Mouse (Mus musculus) neural tube, embryonic 12.5 days (tissue): ENCODE results near the gene Kcnn1. TPM values are rescaled to one million over a fixed set of nuclear protein-coding genes. Genes with fewer than 3 reads are reported as not detected.
"Not testable (repeated sequence)": the region's sequence is repeated elsewhere in the genome, so short reads cannot be mapped to it uniquely, and the experiment has no call there.

ENCODE experiments used
- ATAC-seq: fragments of 200-750 bp; cut with Nextera tagmentation; 2 replicates; pipeline ENCODE4 v1.8.0; 2017; ENCODE audit warnings: low read depth, mild to moderate bottlenecking, moderate TSS enrichment, moderate library complexity; ENCODE audit not compliant: low FRiP score
- H3K27ac ChIP-seq: fragments of 300-500 bp; sonication (generic); 2 replicates; pipeline ENCODE4 v1.5.1; 2016
- H3K27me3 ChIP-seq: fragments of 300-500 bp; sonication (generic); replicated peaks from 2 replicates; pipeline ENCODE4 v1.6.1; 2016; ENCODE audit warnings: mild to moderate bottlenecking
- H3K36me3 ChIP-seq: fragments of 300-500 bp; sonication (generic); 2 replicates; pipeline ENCODE4 v1.6.1; 2016; ENCODE audit warnings: mild to moderate bottlenecking
- H3K4me1 ChIP-seq: fragments of 300-500 bp; sonication (generic); 2 replicates; pipeline ENCODE4 v1.6.1; 2016
- H3K4me2 ChIP-seq: fragments of 300-500 bp; sonication (generic); replicated peaks from 2 replicates; pipeline ENCODE4 v1.6.1; 2016; ENCODE audit warnings: mild to moderate bottlenecking
- H3K4me3 ChIP-seq: fragments of 300-500 bp; sonication (generic); 2 replicates; pipeline ENCODE4 v1.5.1; 2016
- H3K9ac ChIP-seq: fragments of 300-500 bp; sonication (generic); 2 replicates; pipeline ENCODE4 v1.6.1; 2016; ENCODE audit warnings: mild to moderate bottlenecking
- H3K9me3 ChIP-seq: fragments of 300-500 bp; sonication (generic); 2 replicates; pipeline ENCODE4 v1.6.1; 2016; ENCODE audit warnings: mild to moderate bottlenecking
- WGBS: fragments of 180-500 bp; shearing (Covaris S2); methylation state at CpG from one replicate; pipeline ENCODE4 v1.1.7; 2016; 5-methylcytosine and 5-hydroxymethylcytosine counted together
- polyA plus RNA-seq: library from polyadenylated mRNA; unstranded; fragments of >200 nt; fragmentation: Nextera tagmentation; extraction: Ambion mirVana; gene quantifications from 2 replicates; pipeline ENCODE4 v1.2.1, GENCODE M21; 2016

Gene Kcnn1
- polyA plus RNA-seq, 1 experiment from 2014 or later: 24.8 TPM

DNA sequence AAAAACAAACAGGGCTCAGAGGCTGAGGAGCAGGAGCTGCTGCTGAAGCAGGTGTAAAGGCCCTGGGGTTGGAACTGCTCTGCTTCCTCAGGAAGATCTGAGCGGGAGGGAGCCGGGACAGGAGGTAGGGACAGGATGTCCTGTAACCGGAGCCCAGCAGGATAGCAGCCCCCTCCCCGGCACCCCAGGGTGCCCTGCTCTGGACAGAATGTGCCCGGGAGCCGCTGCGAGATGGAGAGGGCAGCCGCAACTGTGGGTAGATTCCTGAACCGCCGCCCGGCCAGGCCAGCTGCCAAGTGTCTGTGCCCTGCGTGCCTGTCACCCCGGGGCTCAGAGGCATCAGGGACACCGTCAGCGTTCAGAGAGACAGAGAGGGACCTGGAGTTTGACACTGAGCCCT is 29.5 kb downstream of the Kcnn1 start:
- Histone ChIP-seq H3K4me3 (no peak overlapping the region), H3K9ac (peak overlapping the region; percentile 22; the same call in 1 of the 2 replicates), H3K9me3 (no peaks in the 10 kb centered on the region), H3K4me2 (no peak overlapping the region), H3K27ac (no peak overlapping the region), H3K27me3 (no peaks in the 10 kb centered on the region), H3K4me1 (peaks cover 7% of the 10 kb centered on the region), H3K36me3 (peaks cover 13% of the 10 kb centered on the region; the same call in 1 of the 2 replicates)
- no peak for ATAC-seq
- WGBS: 51% methylated on average over 15 of the region's 15 CpGs

DNA sequence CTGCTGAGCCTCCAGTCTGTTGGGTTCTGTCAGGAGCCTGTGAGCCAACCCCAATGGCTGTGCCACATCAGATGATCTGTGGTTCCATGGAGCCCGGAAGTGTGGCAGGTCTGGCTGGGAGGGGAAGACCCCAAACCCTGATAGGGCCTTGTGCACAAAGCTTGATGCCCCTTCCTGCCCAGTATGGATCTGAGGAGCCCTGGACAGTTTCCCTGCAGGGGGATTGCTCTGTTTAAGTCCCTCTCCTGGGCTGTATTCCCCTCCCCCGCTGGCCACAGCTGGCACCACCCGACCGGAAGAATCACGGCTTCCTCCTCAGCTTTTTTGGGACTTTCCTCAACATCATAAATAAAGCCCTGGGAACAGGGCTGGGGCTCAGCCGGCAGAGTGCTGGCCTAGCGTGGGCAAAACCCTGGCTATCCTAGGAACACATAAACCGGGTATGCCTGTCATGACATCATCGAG is 30.0 kb downstream of the Kcnn1 start:
- H3K36me3 ChIP-seq: peaks cover 13% of the 10 kb centered on the region; the same call in 1 of the 2 replicates
- no peak overlapping the region for H3K27ac ChIP-seq
- no peaks in the 10 kb centered on the region for H3K9me3 ChIP-seq
- no peaks in the 10 kb centered on the region for H3K27me3 ChIP-seq
- H3K4me1 ChIP-seq: peaks cover 4% of the 10 kb centered on the region; the same call in 1 of the 2 replicates
- no peak overlapping the region for H3K4me2 ChIP-seq
- ATAC-seq: no peak
- H3K9ac ChIP-seq: no peak overlapping the region
- H3K4me3 ChIP-seq: no peak overlapping the region
- 39% methylated on average over 9 of the region's 9 CpGs for WGBS

DNA sequence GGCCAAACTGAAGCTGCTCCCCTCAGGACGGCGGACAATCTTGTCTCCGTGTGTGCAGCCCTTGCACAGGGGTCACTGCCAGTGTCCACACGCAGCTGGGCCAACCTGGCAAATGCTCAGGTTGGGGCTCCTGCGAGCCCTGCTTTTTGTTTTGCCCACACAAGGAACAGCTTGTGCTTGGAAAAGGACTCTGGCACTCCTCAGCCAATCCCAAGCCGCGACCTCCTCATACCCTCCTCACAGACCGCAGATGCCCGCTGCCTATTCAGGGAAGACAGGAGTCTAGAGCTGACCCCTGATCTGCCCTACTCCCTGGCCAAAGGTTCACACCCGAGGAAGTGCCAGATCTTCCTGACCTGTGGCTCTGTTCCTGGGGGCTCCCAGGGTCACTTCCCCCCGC is 30.7 kb downstream of the Kcnn1 start:
- WGBS: 75% methylated on average over 11 of the region's 11 CpGs
- no peaks in the 10 kb centered on the region for H3K27me3 ChIP-seq
- peaks cover 4% of the 10 kb centered on the region; the same call in 1 of the 2 replicates for H3K4me1 ChIP-seq
- no peak overlapping the region for H3K27ac ChIP-seq
- no peak overlapping the region for H3K4me3 ChIP-seq
- peaks cover 13% of the 10 kb centered on the region; the same call in 1 of the 2 replicates for H3K36me3 ChIP-seq
- no peaks in the 10 kb centered on the region for H3K9me3 ChIP-seq
- no peak overlapping the region for H3K9ac ChIP-seq
- ATAC-seq: no peak
- H3K4me2 ChIP-seq: no peak overlapping the region

DNA sequence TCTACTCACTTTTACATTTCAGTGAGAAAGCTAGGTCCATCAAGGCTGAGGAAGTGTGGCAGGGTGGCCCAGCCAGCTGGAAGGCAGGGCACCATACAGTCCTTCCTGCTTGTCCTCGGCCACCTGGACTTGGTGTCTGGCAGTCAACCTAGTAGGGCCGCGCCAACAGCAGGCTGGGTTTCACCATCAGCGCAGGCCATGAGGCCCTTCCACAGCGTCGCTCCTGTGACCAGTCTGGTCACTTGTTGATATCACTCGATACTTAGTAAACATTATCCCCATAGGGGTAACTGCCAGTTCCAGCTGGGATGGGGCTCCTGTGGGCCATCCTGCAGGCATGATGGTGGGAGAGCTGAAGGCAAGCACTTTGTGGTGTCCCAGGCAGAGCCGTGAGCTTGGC is 31.5 kb downstream of the Kcnn1 start:
- peaks cover 4% of the 10 kb centered on the region; the same call in 1 of the 2 replicates for H3K4me1 ChIP-seq
- ATAC-seq: no peak
- H3K36me3 ChIP-seq: peaks cover 13% of the 10 kb centered on the region; the same call in 1 of the 2 replicates
- H3K27ac ChIP-seq: no peak overlapping the region
- WGBS: 87% methylated on average over 8 of the region's 8 CpGs
- no peak overlapping the region for H3K4me3 ChIP-seq
- H3K9me3 ChIP-seq: 0 out of 2 replicates have a peak, but pooled peaks cover 3% of the 10 kb centered on the region
- no peaks in the 10 kb centered on the region for H3K27me3 ChIP-seq
- H3K9ac ChIP-seq: no peak overlapping the region
- no peak overlapping the region for H3K4me2 ChIP-seq

DNA sequence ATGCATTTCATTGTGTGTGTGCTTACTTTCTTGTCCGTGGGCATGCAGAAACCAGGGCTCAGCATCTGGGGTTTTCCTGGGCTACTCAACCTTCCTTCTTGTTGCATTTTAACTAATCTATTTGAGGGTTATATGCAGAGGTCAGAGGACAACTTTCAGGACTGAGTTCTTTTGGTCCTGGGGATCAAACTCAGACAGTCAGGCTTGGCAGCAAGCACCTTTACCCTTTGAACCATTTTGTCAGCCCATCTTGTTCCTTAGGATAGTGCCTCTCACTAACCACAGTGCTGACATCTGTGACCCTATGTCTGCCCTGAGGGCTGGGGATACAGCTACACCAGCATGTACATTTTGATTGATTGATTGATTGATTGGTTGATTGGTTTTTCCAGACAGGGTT is 35.3 kb downstream of the Kcnn1 start:
- H3K27ac ChIP-seq: no peak overlapping the region
- ATAC-seq: no peak
- 93% methylated on average over 1 of the region's 1 CpGs for WGBS

DNA sequence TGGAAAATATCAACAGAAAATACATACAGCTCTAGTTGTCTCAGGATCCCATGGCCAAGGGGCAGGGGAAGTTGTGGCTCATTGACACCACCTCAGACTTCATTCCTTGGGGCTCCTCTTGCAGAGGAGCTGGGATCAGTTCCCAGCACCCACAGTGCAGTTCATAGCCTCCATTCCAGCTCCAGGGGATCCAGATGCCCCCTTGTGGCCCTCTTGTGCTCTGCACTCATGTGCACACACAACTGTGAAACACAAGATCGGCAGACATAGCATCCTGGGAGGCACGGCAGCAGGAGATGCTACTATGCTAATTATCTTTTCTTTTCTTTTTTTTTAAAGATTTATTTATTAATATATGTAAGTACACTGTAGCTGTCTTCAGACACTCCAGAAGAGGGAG is 36.0 kb downstream of the Kcnn1 start:
- Histone ChIP-seq H3K27ac (no peak overlapping the region), H3K27me3 (0 out of 2 replicates have a peak, but pooled peaks cover 6% of the 10 kb centered on the region), H3K4me3 (no peak overlapping the region), H3K9me3 (0 out of 2 replicates have a peak, but pooled peaks cover 3% of the 10 kb centered on the region), H3K4me2 (no peak overlapping the region), H3K4me1 (no peaks in the 10 kb centered on the region), H3K9ac (no peak overlapping the region), H3K36me3 (no peaks in the 10 kb centered on the region)
- ATAC-seq: no peak
- 93% methylated on average over 2 of the region's 2 CpGs for WGBS

More for the DNA sequence above, 35.3 kb downstream of the Kcnn1 start:
- no peak overlapping the region for H3K4me3 ChIP-seq
- H3K27me3 ChIP-seq: 0 out of 2 replicates have a peak, but pooled peaks cover 6% of the 10 kb centered on the region
- H3K9ac ChIP-seq: no peak overlapping the region
- no peaks in the 10 kb centered on the region for H3K36me3 ChIP-seq
- H3K4me2 ChIP-seq: no peak overlapping the region
- H3K4me1 ChIP-seq: peaks cover under 1% of the 10 kb centered on the region; the same call in 1 of the 2 replicates
- H3K9me3 ChIP-seq: 0 out of 2 replicates have a peak, but pooled peaks cover 3% of the 10 kb centered on the region

DNA sequence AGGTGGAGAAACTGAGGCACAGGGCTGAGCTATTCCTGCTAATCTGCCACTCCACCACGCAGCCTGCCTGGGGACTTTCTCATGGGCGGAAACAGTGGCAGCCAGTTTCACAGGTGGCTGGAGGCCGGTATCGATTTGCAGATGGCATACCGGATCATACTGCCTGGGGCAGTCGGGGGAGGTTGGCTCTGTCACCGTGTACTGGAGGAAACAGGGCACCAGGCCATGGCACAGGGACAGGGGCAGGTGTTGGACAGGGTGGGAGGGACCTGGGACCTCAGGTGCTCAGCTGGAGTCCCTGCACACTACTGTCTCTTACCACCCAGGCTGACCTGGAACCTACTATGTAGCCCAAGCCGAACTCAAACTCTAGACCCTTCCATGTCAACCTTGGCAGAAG is 37.2 kb downstream of the Kcnn1 start:
- ATAC-seq: no peak
- H3K4me2 ChIP-seq: no peak overlapping the region
- WGBS: 87% methylated on average over 8 of the region's 8 CpGs

DNA sequence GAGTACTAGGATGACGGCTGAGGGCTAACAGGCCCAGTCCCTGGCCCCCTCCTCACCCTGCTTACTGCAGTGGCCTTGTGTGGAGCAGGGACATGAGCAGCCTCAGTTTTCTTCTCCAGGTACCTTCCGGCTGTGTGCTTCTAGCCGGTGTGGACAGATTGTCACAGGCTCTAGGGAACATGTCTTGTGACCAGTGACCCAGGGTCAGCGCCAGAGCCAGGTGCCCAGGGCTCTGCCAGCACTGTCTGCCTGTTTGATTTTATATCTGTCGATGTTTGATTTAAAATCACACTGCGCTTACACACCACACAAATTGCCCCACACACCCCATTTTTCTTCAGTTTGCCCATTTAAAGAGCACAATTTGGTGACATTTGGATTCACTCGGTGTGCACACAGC is 39.3 kb downstream of the Kcnn1 start:
- no peak overlapping the region for H3K4me2 ChIP-seq
- peaks cover 17% of the 10 kb centered on the region; the same call in 1 of the 2 replicates for H3K27me3 ChIP-seq
- H3K4me3 ChIP-seq: no peak overlapping the region
- no peak overlapping the region for H3K27ac ChIP-seq
- WGBS: 85% methylated on average over 7 of the region's 7 CpGs
- H3K36me3 ChIP-seq: no peaks in the 10 kb centered on the region
- ATAC-seq: no peak
- H3K4me1 ChIP-seq: no peaks in the 10 kb centered on the region
- no peak overlapping the region for H3K9ac ChIP-seq
- H3K9me3 ChIP-seq: 0 out of 2 replicates have a peak, but pooled peaks cover 10% of the 10 kb centered on the region

More for the DNA sequence above, 37.2 kb downstream of the Kcnn1 start:
- Histone ChIP-seq H3K9ac (no peak overlapping the region), H3K4me3 (no peak overlapping the region), H3K36me3 (no peaks in the 10 kb centered on the region), H3K27me3 (peaks cover 11% of the 10 kb centered on the region; the same call in 1 of the 2 replicates), H3K9me3 (0 out of 2 replicates have a peak, but pooled peaks cover 3% of the 10 kb centered on the region), H3K4me1 (no peaks in the 10 kb centered on the region), H3K27ac (no peak overlapping the region)

DNA sequence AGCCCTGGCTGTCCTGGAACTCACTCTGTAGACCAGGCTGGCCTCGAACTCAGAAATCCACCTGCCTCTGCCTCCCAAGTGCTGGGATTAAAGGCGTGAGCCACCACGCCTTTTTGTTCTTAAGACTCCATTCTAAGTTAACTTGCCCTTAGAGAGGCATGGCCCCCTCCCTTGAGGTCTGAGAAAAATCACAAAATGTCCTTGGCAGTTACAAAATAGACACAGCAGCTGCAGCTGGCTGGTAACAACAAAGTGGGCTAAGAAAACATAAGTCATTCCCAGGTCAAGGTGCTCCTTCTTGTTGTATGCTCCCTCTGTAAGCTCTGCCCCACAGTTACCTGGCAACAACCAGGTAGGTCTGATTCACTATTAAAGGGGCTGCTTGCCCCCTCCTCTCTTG is 40.5 kb downstream of the Kcnn1 start:
- not testable (repeated sequence) for H3K4me2 ChIP-seq, H3K4me3 ChIP-seq, H3K27ac ChIP-seq, H3K4me1 ChIP-seq, H3K9ac ChIP-seq, H3K36me3 ChIP-seq, ATAC-seq
- 0 out of 2 replicates have a peak, but pooled peaks cover 10% of the 10 kb centered on the region for H3K9me3 ChIP-seq
- WGBS: 86% methylated on average over 3 of the region's 3 CpGs
- H3K27me3 ChIP-seq: peaks cover 17% of the 10 kb centered on the region; the same call in 1 of the 2 replicates

DNA sequence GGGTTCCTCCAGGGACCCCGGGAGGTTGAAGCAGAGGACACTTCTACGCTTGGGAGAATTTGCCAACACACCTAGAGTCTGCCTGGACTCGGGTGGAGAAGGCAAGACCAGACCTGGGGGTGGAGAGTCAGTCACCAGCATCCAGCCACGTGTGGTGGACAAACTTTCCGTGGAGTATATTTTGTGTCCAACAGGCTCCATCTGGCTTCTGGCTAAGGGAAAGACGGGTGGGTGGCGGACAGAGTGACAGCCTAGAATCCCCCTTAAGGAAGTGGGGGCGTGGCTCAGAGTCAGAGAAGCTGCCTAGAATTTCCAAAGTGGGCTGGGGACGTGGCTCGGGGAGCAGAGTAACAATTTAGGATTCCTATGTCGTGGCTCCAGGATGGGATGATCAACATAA is 41.1 kb downstream of the Kcnn1 start:
- H3K4me3 ChIP-seq: no peak overlapping the region
- H3K9me3 ChIP-seq: 0 out of 2 replicates have a peak, but pooled peaks cover 9% of the 10 kb centered on the region
- H3K9ac ChIP-seq: no peak overlapping the region
- ATAC-seq: no peak
- H3K36me3 ChIP-seq: no peaks in the 10 kb centered on the region
- peaks cover 21% of the 10 kb centered on the region for H3K27me3 ChIP-seq
- no peak overlapping the region for H3K4me2 ChIP-seq
- H3K27ac ChIP-seq: no peak overlapping the region
- H3K4me1 ChIP-seq: 0 out of 2 replicates have a peak, but pooled peaks cover 3% of the 10 kb centered on the region
- WGBS: 48% methylated on average over 11 of the region's 11 CpGs

DNA sequence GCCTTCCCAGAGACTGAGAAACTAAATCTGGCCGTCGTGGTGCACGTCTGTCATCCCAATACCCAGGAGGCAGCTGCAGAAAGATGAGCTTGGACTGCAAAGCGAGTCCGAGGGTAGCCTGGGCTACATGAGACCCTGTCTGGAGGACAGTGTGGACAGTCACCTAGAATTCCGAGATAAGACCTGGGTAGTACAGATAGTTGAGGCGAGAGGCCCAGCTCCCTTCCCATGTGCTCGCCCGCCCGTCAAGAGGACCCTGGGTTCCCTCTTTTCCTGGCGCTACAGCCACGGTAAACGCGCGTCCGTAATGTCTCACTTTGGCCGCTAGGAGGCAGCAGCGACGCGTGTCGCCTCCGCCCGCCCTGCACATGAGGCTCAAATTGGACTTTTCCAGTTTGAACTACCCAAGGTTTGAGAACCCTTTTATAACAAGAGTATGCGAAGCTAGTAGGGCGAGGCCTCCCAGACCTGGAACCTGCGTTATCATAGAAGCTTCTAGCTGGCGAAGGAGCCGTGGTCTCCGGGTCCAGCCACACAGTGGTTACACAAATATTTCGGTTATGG is 41.6 kb downstream of the Kcnn1 start:
- ATAC-seq: peak; percentile 22; the same call in 1 of the 2 replicates
- no peak overlapping the region for H3K4me3 ChIP-seq

DNA sequence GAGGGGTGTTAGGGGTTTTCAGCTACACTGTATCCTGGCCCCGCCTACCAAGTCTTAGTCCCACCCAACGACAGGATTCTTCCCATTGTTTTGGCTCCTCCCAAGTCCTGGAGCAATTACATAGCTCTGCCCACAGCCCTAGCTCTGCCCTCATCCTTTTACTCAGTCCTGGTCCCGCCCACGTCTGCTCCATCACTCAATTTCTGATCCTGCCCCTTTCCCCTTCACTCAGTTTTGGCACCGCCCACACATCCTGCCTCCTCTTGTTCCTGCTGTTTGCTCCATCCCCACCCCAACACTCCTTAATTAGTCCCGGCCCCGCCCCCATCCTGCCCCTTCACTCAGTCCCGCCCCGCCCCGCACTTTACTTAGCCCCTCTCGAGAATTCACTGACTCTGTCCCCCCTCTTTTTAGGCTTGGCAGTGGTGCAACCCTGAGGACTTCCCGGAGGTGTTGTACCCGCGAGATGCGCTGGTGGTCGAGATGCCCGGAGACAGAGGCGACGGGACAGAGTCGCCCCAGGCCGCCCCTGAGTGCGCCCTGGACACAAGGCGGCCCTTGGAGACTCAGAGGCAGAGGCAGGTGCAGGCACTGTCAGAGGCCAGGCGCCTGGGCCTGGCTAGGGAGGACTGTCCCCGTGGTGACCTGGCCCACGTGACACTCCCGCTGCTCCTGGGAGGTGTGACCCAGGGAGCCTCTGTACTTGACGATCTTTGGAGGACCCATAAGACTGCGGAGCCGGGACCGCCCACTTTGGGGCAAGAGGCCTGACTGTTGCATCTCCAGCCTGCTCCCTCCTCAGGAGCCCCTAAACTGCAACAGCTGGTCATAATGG is 42.7 kb downstream of the Kcnn1 start:
- Histone ChIP-seq H3K4me3 (no peak overlapping the region), H3K27me3 (peaks cover 35% of the 10 kb centered on the region), H3K9me3 (0 out of 2 replicates have a peak, but pooled peaks cover 7% of the 10 kb centered on the region), H3K4me1 (peaks cover 8% of the 10 kb centered on the region; the same call in 1 of the 2 replicates), H3K36me3 (no peaks in the 10 kb centered on the region), H3K4me2 (peak overlapping the region; percentile 31), H3K27ac (no peak overlapping the region), H3K9ac (no peak overlapping the region)
- 3% methylated on average over 31 of the region's 31 CpGs for WGBS
- ATAC-seq: peak; percentile 75

More for the DNA sequence above, 41.6 kb downstream of the Kcnn1 start:
- Histone ChIP-seq H3K9me3 (0 out of 2 replicates have a peak, but pooled peaks cover 7% of the 10 kb centered on the region), H3K27ac (no peak overlapping the region), H3K36me3 (no peaks in the 10 kb centered on the region), H3K27me3 (peaks cover 26% of the 10 kb centered on the region), H3K4me2 (no peak overlapping the region), H3K4me1 (peaks cover 8% of the 10 kb centered on the region; the same call in 1 of the 2 replicates), H3K9ac (no peak overlapping the region)
- WGBS: 17% methylated on average over 30 of the region's 30 CpGs
